Mouse (Mus musculus) embryonic facial prominence, embryonic 13.5 days (tissue): Measurements from ENCODE around the gene Epha8. TPM values are rescaled to one million over a fixed set of nuclear protein-coding genes. Genes with fewer than 3 reads are reported as not detected.

Experiments used
- ATAC-seq: fragments of 200-750 bp; cut with Nextera tagmentation; 2 replicates; pipeline ENCODE4 v1.8.0; 2017; ENCODE audit warnings: low read depth; ENCODE audit not compliant: insufficient number of reproducible peaks, insufficient read depth, low FRiP score, low TSS enrichment
- H3K27ac ChIP-seq: fragments of 300-500 bp; sonication (generic); 2 replicates; pipeline ENCODE4 v1.5.1; 2015; ENCODE audit warnings: moderate library complexity, mild to moderate bottlenecking, inconsistent platforms
- H3K27me3 ChIP-seq: fragments of 300-500 bp; sonication (generic); 2 replicates; pipeline ENCODE4 v1.6.1; 2015; ENCODE audit warnings: mild to moderate bottlenecking, inconsistent platforms
- H3K36me3 ChIP-seq: fragments of 300-500 bp; sonication (generic); 2 replicates; pipeline ENCODE4 v1.6.1; 2015; ENCODE audit warnings: mild to moderate bottlenecking, inconsistent platforms
- H3K4me1 ChIP-seq: fragments of 300-500 bp; sonication (generic); 2 replicates; pipeline ENCODE4 v1.6.1; 2015; ENCODE audit warnings: inconsistent platforms
- H3K4me2 ChIP-seq: fragments of 300-500 bp; sonication (generic); 2 replicates; pipeline ENCODE4 v1.6.1; 2015; ENCODE audit warnings: moderate library complexity, mild to moderate bottlenecking, inconsistent platforms
- H3K4me3 ChIP-seq: fragments of 300-500 bp; sonication (generic); 2 replicates; pipeline ENCODE4 v1.5.1; 2015; ENCODE audit warnings: mild to moderate bottlenecking, inconsistent platforms
- H3K9ac ChIP-seq: fragments of 300-500 bp; sonication (generic); 2 replicates; pipeline ENCODE4 v1.6.1; 2015; ENCODE audit warnings: mild to moderate bottlenecking, inconsistent platforms
- H3K9me3 ChIP-seq: fragments of 300-500 bp; sonication (generic); 2 replicates; pipeline ENCODE4 v1.6.1; 2016; ENCODE audit warnings: inconsistent platforms
- WGBS: fragments of 180-500 bp; shearing (Covaris S2); methylation state at CpG from one replicate; pipeline ENCODE4 v1.1.7; 2015; ENCODE audit warnings: mixed read lengths; 5-methylcytosine and 5-hydroxymethylcytosine counted together
- polyA plus RNA-seq: library from polyadenylated mRNA; unstranded; fragments of >200 nt; fragmentation: Nextera tagmentation; extraction: Ambion mirVana; gene quantifications from 2 replicates; pipeline ENCODE4 v1.2.1, GENCODE M21; 2015

Gene Epha8
- polyA plus RNA-seq, 1 experiment from 2014 or later, result 1.4 TPM

- Histone ChIP-seq H3K36me3 (no peaks in the 10 kb centered on the region), H3K9ac (no peak overlapping the region), H3K27ac (no peak overlapping the region), H3K4me3 (no peak overlapping the region), H3K4me2 (no peak overlapping the region), H3K27me3 (peaks cover 69% of the 10 kb centered on the region), H3K9me3 (no peaks in the 10 kb centered on the region), H3K4me1 (peaks cover 19% of the 10 kb centered on the region; the same call in 1 of the 2 replicates)
- ATAC-seq, result no peak
- WGBS, result 34% methylated on average over 10 of the region's 10 CpGs
Measured at GRCm38 (mm10) chr4:136949266-136949989, 7.2 kb downstream of the Epha8 start.

DNA sequence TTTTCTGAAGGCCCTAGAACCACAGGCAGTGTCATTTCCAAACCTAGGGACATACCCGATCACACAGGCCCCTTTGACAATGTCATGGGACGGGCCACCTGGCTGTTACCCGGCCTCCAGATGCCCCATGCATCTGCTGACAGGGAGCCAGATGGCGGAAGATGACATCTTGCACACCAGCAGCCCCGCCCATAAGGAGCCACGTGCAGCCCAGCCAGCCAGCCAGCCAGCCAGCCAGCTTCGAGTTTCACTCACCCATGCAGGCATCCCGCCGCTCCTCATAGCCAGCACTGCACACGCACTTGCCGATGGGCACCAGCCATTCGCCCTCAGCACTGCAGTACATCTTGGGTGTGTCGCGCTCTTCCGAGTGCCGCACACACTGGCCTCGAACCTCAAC lies 11.2 kb downstream of the Epha8 start:
- H3K4me3 ChIP-seq, result no peak overlapping the region
- no peak overlapping the region for H3K9ac ChIP-seq
- no peaks in the 10 kb centered on the region for H3K36me3 ChIP-seq
- ATAC-seq, result no peak
- 62% methylated on average over 17 of the region's 17 CpGs for WGBS
- H3K9me3 ChIP-seq, result no peaks in the 10 kb centered on the region
- peak overlapping the region; percentile 7; the same call in 1 of the 2 replicates for H3K27ac ChIP-seq
- H3K4me2 ChIP-seq, result no peak overlapping the region
- peaks cover 32% of the 10 kb centered on the region for H3K4me1 ChIP-seq
- H3K27me3 ChIP-seq, result peaks cover 77% of the 10 kb centered on the region

GRCm38 (mm10) chr4:136944558-136945350 lies 11.9 kb downstream of the Epha8 start:
- ATAC-seq, result no peak
- Histone ChIP-seq H3K27me3 (peaks cover 74% of the 10 kb centered on the region), H3K9ac (no peak overlapping the region), H3K4me1 (peaks cover 30% of the 10 kb centered on the region), H3K27ac (peak overlapping the region; percentile 7; the same call in 1 of the 2 replicates), H3K4me2 (no peak overlapping the region), H3K9me3 (no peaks in the 10 kb centered on the region), H3K36me3 (no peaks in the 10 kb centered on the region), H3K4me3 (no peak overlapping the region)
- WGBS, result 71% methylated on average over 11 of the region's 11 CpGs

- Histone ChIP-seq H3K9me3 (no peaks in the 10 kb centered on the region), H3K4me2 (0 out of 2 replicates have a peak overlapping the region, but pooled peaks have one; percentile 2), H3K9ac (no peak overlapping the region), H3K4me1 (peaks cover 22% of the 10 kb centered on the region), H3K27me3 (peaks cover 63% of the 10 kb centered on the region), H3K4me3 (no peak overlapping the region), H3K27ac (no peak overlapping the region), H3K36me3 (no peaks in the 10 kb centered on the region)
- ATAC-seq, result no peak
- WGBS, result 13% methylated on average over 13 of the region's 13 CpGs
Measured at GRCm38 (mm10) chr4:136943175-136943574, 13.4 kb downstream of the Epha8 start.

DNA sequence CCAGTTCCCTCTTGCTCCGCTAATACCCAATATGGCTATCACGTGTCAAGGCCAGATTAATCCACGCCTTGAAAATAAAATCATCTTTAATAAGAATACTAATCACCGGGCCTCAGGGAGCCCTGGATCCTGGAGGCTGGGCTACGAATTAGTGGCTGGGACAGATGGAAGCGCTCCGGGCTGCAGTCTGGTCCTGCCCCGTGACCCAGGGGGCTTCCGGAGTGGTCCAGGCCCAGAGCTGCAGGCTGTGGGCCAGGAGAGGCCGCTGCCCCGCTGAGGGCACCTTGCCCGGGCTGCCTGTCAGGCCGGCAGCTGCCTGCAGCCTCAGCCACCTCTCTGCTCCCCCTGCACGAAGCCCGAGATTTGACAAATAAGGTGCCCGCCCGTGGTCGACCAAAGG lies 13.9 kb downstream of the Epha8 start:
- H3K27ac ChIP-seq, result no peak overlapping the region
- ATAC-seq, result no peak
- 14% methylated on average over 18 of the region's 18 CpGs for WGBS
- peak overlapping the region; percentile 2; the same call in 1 of the 2 replicates for H3K4me2 ChIP-seq
- no peaks in the 10 kb centered on the region for H3K36me3 ChIP-seq
- peaks cover 59% of the 10 kb centered on the region for H3K27me3 ChIP-seq
- no peaks in the 10 kb centered on the region for H3K9me3 ChIP-seq
- peaks cover 22% of the 10 kb centered on the region for H3K4me1 ChIP-seq
- no peak overlapping the region for H3K4me3 ChIP-seq
- peak overlapping the region; percentile 12; the same call in 1 of the 2 replicates for H3K9ac ChIP-seq

DNA sequence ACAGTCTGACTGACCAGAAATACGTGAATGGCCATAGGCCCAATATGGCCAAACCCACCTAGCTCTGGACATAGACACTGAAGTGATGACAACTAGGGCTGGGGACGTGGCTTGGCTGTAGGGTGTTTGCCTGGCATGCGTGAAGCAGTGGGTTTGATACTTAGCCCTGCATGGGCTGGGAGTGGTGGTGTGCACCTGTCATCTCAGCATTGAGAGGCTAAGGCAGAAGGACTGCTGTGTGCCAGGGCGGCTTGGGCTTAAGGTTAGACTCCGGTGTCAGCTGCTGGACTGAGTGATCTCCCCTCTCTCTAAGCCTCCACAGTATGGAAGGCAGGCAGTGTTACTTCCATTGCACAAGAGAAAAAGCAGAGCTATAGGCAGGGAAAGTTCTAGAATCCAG lies 18.7 kb downstream of the Epha8 start:
- no peak for ATAC-seq
- H3K9me3 ChIP-seq, result no peaks in the 10 kb centered on the region
- peaks cover 26% of the 10 kb centered on the region for H3K27me3 ChIP-seq
- no peak overlapping the region for H3K9ac ChIP-seq
- no peak overlapping the region for H3K4me3 ChIP-seq
- H3K4me1 ChIP-seq, result peaks cover 14% of the 10 kb centered on the region
- H3K36me3 ChIP-seq, result no peaks in the 10 kb centered on the region
- no peak overlapping the region for H3K4me2 ChIP-seq
- H3K27ac ChIP-seq, result no peak overlapping the region
- 88% methylated on average over 5 of the region's 5 CpGs for WGBS

DNA sequence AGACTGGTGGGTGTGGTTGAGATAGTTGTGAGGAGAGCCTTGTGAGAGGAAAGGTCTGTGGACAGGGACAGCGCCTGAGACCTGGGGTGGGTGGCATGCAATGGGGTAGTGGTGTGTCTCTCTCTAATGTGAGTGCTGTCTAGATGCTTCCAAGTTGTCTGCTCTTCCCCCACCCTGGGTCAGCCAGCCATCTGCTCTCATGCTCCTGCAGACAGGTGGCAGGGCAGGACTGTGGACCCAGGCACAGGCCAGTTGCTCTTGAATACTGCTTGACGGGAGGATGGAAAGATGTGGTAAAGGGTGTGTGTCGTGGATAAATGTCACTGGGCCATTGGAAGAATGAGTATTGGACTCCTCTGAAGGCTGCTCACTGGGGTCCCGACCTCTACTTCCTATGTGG lies 19.3 kb downstream of the Epha8 start:
- Histone ChIP-seq H3K9me3 (no peaks in the 10 kb centered on the region), H3K4me1 (peaks cover 8% of the 10 kb centered on the region), H3K36me3 (no peaks in the 10 kb centered on the region), H3K9ac (no peak overlapping the region), H3K27ac (no peak overlapping the region), H3K4me3 (no peak overlapping the region), H3K27me3 (peaks cover 20% of the 10 kb centered on the region), H3K4me2 (no peak overlapping the region)
- no peak for ATAC-seq
- WGBS, result 72% methylated on average over 4 of the region's 4 CpGs

GRCm38 (mm10) chr4:136934746-136935613 lies 21.6 kb downstream of the Epha8 start:
- H3K4me3 ChIP-seq, result no peak overlapping the region
- H3K36me3 ChIP-seq, result no peaks in the 10 kb centered on the region
- H3K4me1 ChIP-seq, result peaks cover 7% of the 10 kb centered on the region; the same call in 1 of the 2 replicates
- no peak overlapping the region for H3K9ac ChIP-seq
- no peak overlapping the region; the same call in 1 of the 2 replicates for H3K27ac ChIP-seq
- H3K9me3 ChIP-seq, result no peaks in the 10 kb centered on the region
- H3K27me3 ChIP-seq, result peaks cover 8% of the 10 kb centered on the region
- no peak for ATAC-seq
- no peak overlapping the region for H3K4me2 ChIP-seq
- 46% methylated on average over 18 of the region's 18 CpGs for WGBS

- no peak for ATAC-seq
- Histone ChIP-seq H3K4me1 (peaks cover 7% of the 10 kb centered on the region; the same call in 1 of the 2 replicates), H3K9ac (no peak overlapping the region), H3K9me3 (no peaks in the 10 kb centered on the region), H3K27ac (no peak overlapping the region), H3K36me3 (no peaks in the 10 kb centered on the region), H3K4me2 (no peak overlapping the region), H3K4me3 (no peak overlapping the region), H3K27me3 (peaks cover 34% of the 10 kb centered on the region)
- 86% methylated on average over 8 of the region's 8 CpGs for WGBS
Measured at GRCm38 (mm10) chr4:136930474-136930873, 26.1 kb downstream of the Epha8 start.

DNA sequence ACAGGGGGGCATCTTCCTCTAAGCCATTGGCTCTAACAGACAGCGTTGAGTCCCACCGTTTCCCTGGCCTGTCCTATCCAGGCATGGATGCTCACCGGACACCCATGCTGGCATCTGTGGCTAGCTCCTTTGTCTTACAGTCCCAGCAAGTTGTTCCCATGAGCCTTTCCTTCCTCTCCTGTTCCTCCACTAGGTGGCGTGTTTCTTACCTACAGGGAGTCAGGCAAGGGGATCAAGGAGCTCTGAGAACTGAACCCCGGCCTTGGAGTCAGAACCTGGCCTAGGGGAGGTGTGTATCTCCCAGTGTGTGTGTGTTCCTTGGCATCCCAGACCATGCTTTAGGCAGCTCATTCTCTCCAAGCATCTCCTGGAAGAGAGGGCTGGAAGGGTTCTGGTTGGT lies 27.7 kb downstream of the Epha8 start:
- Histone ChIP-seq H3K27me3 (peaks cover 41% of the 10 kb centered on the region), H3K4me1 (no peaks in the 10 kb centered on the region), H3K4me3 (no peak overlapping the region), H3K27ac (no peak overlapping the region), H3K9me3 (no peaks in the 10 kb centered on the region), H3K36me3 (no peaks in the 10 kb centered on the region), H3K4me2 (no peak overlapping the region), H3K9ac (no peak overlapping the region)
- 4% methylated on average over 5 of the region's 5 CpGs for WGBS
- ATAC-seq, result no peak

GRCm38 (mm10) chr4:136925804-136926203 lies 30.8 kb downstream of the Epha8 start:
- no peaks in the 10 kb centered on the region for H3K36me3 ChIP-seq
- no peaks in the 10 kb centered on the region for H3K4me1 ChIP-seq
- 12% methylated on average over 15 of the region's 15 CpGs for WGBS
- no peak overlapping the region for H3K9ac ChIP-seq
- H3K4me3 ChIP-seq, result no peak overlapping the region
- H3K4me2 ChIP-seq, result no peak overlapping the region
- ATAC-seq, result no peak
- H3K27me3 ChIP-seq, result peaks cover 42% of the 10 kb centered on the region
- no peak overlapping the region for H3K27ac ChIP-seq
- no peaks in the 10 kb centered on the region for H3K9me3 ChIP-seq
